Mouse (Mus musculus): ENCODE measurements around the gene Arnt. TPM values are rescaled to one million over a fixed set of nuclear protein-coding genes. Genes with fewer than 3 reads are reported as not detected.
"Not testable (repeated sequence)": the region's sequence is repeated elsewhere in the genome, so short reads cannot be mapped to it uniquely, and the experiment has no call there.

Arnt gene
- total RNA-seq, 2 experiments from 2014 or later, result 55.9 to 57.4 TPM

DNA sequence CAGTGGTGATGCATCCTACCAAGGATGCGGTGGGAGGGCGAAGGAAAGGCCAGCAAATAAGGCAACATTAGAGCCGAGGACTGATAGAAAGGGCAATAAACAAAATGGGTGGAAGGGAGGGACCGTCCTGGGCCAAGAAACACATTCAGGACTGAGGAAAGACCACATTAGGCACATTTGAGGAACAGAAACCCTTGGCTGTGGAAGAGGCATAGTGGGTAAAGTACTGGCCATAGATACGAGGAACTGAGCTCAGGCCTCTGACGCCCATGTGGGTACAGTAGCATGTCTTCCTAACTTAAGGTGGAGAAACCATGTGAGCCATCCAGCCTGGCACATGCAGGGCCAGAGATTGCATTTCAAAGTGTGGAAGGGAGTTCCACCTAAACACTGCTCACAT, 95.6 kb downstream of the Arnt start:
- no peak for DNase-seq

DNA sequence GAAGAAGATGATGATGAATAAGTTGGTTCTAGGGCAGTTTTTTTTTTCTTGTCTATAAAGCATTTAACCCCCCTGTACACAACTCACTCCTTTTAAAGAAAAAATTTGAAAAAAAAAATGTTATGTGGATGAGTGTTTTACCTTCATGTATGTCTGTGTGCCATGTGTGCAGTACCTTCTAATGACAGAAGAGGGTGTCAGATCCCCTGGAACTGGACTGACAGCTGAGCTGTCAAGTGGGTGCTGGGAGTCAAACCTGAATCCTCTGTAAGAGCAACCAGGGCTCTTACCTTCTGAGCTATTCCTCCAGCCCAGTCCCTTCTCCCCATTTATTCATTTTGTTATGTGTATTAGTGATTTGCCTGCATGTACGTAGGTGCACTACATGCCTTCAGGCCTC, 96.8 kb downstream of the Arnt start:
- no peak for DNase-seq

DNA sequence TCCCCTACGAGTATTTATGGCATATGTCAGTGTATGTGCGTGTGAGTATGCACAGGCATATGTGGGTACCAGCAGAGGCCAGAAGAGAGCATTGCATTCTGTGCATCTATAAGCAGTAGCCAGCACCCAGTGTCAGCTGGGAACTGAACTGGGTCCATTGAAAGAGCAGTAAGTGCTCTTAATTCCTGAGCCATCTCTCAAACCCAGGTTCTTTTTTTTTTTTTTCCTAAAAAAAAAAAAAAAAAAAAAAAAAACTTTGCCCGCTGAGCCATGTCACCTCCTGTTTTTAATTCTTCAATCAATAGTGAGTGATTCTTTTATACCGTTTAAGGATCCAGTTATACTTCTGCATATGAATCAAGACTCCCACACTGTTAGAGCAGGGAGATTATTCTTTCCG, 99.2 kb downstream of the Arnt start:
- DNase-seq, result no peak

DNA sequence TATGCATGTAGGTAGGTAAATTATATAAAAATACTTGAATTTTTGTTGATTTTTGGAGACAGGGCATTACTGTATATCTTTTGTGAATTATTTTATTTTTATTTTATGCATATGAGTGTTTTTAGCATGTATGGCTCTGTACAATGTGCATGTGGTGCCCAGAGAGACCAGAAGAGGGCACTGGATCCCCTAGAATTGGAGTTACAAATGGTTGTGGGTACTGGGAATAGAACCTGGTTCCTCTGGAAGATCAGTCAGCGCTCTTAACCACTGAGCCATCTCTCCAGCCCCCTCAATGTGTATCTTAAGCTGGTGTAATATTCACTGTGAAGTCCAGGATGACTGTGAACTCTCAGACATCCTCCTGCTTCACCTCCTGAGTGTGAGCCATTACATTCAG, 100.7 kb downstream of the Arnt start:
- no peak for DNase-seq

DNA sequence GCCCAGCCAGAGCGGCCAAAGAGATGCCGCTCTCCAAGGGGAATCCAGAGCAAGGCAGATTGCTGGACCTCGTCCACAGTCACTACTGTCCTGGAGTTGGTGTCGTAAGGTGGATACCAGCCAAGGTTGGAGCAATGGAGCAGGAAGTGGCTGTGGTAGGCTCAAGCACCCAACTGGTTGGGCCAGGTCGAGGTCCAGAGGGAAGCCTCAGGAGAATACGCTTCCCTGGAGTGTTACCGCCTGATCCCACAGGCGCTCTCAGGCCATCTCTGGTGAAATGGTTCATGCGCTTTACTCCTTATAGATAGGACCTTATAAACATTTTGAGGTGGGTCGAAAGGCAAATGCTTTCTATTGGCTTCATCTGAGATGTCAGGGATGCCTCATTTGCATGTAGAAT, 104.7 kb downstream of the Arnt start:
- no peak for DNase-seq

DNA sequence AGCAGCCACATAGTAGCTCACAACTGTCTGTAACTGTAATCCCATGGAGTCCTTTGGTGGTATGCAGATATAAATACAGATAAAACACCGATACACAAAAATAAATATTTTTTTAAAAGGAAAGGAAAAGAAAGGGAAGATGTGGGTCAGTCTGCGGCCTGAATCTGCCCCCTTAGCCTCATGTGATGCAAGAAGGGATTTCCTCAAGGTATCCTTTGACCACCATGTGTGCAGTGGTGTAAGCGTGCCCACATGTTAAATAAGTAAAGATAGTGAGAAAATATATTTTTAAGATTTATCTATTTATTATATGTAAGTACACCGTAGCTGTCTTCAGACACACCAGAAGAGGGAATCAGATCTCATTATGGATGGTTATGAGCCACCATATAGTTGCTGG, 105.6 kb downstream of the Arnt start:
- no peak for DNase-seq

DNA sequence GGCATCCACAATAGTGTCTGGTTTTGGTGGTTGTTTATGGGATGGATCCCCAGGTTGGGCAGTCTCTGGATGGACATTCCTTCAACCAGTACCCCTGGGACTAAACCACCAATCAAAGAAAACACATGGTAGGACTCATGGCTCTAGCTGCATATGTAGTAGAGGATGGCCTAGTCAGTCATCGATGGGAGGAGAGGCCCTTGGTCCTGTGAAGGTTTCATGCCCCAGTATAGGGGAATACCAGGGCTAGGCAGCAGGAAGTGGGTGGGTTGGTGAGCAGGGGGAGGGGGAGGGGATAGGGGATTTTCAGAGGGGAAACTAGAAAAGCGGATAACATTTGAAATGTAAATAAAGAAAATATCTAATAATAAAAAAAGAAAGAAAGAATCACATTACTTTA, 107.0 kb downstream of the Arnt start:
- DNase-seq, result not testable (repeated sequence)

DNA sequence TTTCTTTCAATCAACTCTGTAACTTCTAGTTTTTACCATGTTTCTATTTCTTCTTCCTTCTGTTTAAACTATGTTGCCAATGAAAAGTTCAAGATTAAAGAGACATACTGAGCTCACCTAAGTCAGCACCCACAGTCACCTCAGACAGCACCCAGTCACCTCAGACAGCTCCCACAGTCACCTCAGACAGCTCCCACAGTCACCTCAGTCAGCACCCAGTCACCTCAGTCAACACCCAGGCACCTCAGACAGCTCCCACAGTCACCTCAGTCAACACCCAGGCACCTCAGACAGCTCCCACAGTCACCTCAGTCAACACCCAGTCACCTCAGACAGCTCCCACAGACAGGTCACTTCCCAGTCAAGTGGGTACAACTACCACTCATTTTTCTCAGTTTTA, 108.0 kb downstream of the Arnt start:
- no peak for DNase-seq

DNA sequence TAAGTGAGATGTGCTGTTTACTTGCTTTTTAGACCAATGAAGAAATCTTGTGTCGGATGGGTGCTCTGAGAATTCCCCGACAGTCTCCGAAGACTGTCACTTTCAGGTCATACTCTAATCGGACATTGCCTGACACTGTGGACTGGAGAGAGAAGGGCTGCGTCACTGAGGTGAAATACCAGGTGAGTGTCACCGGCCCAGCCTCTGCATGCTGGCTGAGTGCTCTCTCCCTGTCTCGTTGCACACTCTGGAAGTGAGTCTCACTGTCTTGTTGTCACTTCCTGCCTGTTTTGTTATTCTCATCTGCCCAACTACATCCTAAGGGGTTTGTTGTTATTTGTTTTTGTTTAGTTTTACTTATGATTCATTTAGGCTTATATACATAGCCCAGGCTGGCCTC, 108.8 kb downstream of the Arnt start:
- DNase-seq, result no peak

Other genes starting within 250 kb of the Arnt start
- 10 to 100 TPM; 16.1 to 16.2 TPM for gene Gabpb2, start 216.5 kb upstream of the Arnt start, total RNA-seq (2021)
- 10 to 100 TPM; 45.2 to 45.9 TPM for gene Cdc42se1, start 205.7 kb upstream of the Arnt start, total RNA-seq (2021)
- gene Mllt11, start 202.2 kb upstream of the Arnt start, total RNA-seq (2021), result 1 to 10 TPM; 7.4 to 8.1 TPM
- under 1 TPM in 1 of 2 experiments, not detected in 1; 0.14 TPM for gene Gm128, start 192.8 kb upstream of the Arnt start, total RNA-seq (2021)
- gene Bnipl, start 183.2 kb upstream of the Arnt start, total RNA-seq (2021), result not detected
- gene Mindy1, start 153.0 kb upstream of the Arnt start, total RNA-seq (2021), result 10 to 100 TPM; 23.1 to 28.0 TPM
- gene Prune1, start 152.3 kb upstream of the Arnt start, total RNA-seq (2021), result 10 to 100 TPM; 33.2 to 36.3 TPM
- gene Anxa9, start 127.2 kb upstream of the Arnt start, total RNA-seq (2021), result under 1 TPM; 0.14 to 0.24 TPM
- gene Cers2, start 119.6 kb upstream of the Arnt start, total RNA-seq (2021), result 10 to 100 TPM; 67.2 to 69.6 TPM
- 10 to 100 TPM; 18.3 to 19.2 TPM for gene Setdb1, start 77.2 kb upstream of the Arnt start, total RNA-seq (2021)
- gene 4930558C23Rik, start 31.5 kb upstream of the Arnt start, total RNA-seq (2021), result not detected
- 10 to 100 TPM; 17.0 to 17.9 TPM for gene Ctsk, start 64.9 kb downstream of the Arnt start, total RNA-seq (2021)
- 1 to 10 TPM; 6.5 to 9.0 TPM for gene Ctss, start 92.4 kb downstream of the Arnt start, total RNA-seq (2021)
- gene Hormad1, start 125.3 kb downstream of the Arnt start, total RNA-seq (2021), result not detected
- 10 to 100 TPM; 16.9 to 20.5 TPM for gene Golph3l, start 154.5 kb downstream of the Arnt start, total RNA-seq (2021)
- 10 to 100 TPM; 49.2 to 50.5 TPM for gene Ensa, start 190.6 kb downstream of the Arnt start, total RNA-seq (2021)
- 100 to 1,000 TPM; 112 to 115 TPM for gene Mcl1, start 224.4 kb downstream of the Arnt start, total RNA-seq (2021)

All from heart, postnatal 4 days (tissue).